Mouse (Mus musculus) testis, adult 2 months (tissue): Measurements from ENCODE around the gene Gm7173.

Experiments used
- CTCF ChIP-seq: fragments of 200-500 bp; IDR thresholded peaks from 2 replicates; pipeline ENCODE4 v1.5.1; 2012; ENCODE audit warnings: low read depth, mild to moderate bottlenecking, inconsistent platforms, low read length, moderate library complexity; ENCODE audit not compliant: control insufficient read depth, insufficient read depth, insufficient replicate concordance
- POLR2A ChIP-seq: fragments of 200-500 bp; IDR thresholded peaks from 2 replicates; pipeline ENCODE4 v1.6.1; 2012; ENCODE audit warnings: low read depth, mild to moderate bottlenecking, inconsistent platforms, low read length, moderate library complexity; ENCODE audit not compliant: control insufficient read depth

- TF ChIP-seq POLR2A (peak; percentile 77), CTCF (no peak)
These were observed at the start of gene Gm7173 for GRCm38 (mm10) chrX:79516977-79517645.
